Mouse (Mus musculus) WW6 (cell line): Measurements from ENCODE around the gene Ubash3b.

Experiments used
- DNase-seq: peaks from one replicate; pipeline ENCODE4 v3.0.0-alpha.2; 2013; ENCODE audit warnings: low read depth, low spot score

Ubash3b gene

GRCm38 (mm10) chr9:41168206-41168605 lies 6.7 kb upstream of the Ubash3b start:
- no peak for DNase-seq

GRCm38 (mm10) chr9:41166886-41167285 lies 5.4 kb upstream of the Ubash3b start:
- DNase-seq: no peak

DNA sequence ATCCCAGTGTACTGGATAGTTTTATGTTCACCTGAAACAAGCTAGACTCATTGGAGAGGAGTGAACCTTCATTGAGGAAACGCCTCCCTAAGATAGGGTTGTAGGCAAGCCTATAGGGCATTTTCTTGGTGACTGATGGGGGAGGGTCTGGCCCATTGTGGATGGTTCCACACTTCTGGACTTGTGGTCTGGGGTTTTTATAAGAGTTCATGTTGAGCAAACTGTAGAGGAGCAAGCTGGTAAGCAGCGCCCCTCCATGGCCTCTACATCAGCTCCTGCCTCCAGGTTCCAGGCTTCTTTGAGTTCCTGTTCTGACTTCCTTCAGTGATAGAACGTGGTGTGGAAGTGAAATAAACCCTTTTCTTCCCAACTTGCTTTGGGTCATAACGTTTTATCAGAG lies 866 bp upstream of the Ubash3b start:
- DNase-seq: no peak

DNA sequence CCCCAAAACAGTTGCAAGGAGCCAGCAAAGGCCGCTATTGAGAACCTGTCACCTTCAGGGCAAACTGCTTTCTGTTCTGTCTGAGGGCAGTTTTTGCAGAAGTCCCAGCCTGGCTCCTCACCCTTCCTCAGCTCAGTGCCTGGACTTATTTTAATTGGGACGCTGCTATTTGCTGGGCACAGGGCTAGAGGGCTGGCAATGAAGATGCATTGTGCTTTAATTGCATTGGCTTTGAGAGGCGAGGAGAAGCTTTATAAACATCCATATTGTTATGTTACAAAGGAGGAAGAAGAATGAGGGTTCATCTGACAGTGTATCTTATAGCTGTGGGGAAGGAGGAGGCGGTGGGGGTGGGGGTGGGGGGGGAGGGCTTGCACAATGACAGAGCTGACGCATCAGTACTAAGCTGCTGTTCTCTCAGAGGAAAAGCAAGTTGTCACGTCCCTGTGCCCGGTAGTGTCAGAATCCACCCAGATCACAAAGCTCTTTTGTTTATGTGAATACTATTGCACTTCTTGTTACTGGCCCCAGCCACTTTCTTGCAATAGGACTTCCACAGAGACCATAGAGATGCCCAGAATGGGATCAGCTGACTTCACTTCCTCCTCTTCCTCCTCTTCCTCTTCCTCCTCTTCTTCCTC lies 841 bp downstream of the Ubash3b start:
- no peak for DNase-seq

GRCm38 (mm10) chr9:41159223-41159622 lies 2.3 kb downstream of the Ubash3b start:
- no peak for DNase-seq

DNA sequence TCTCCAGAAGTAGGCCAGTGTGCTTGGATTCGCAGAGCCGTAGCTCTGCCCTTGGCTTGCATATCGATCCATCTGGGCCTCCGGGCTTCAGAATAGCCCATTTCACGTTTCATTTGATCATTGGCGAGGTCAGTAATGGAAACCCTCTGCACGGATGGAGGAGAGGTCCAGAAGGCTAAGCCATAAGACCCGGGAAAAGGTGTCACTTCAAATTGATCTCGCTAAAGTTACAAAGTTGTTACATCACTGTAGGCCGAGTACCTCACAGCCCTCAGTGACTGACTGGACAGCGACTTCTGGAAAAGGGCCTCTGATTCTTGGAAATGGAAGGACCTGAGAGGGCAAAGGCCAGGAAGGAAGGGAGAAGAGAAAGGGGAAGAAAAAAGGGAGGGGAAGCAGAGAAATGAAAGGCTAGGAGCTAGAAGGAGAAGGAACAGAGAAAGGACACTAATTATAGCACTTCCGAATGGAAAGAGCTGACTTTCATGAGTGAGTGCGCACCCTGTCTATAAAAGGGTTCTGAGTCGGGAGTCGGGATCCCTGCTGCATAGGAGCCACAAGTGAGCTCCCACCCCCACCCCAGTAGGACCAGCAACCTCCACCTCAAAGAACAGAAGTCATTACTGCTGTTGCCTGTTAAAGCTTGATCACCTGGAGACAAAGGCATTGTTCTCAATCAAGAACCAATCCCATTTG lies 3.5 kb downstream of the Ubash3b start:
- DNase-seq: no peak

GRCm38 (mm10) chr9:41157020-41157871 lies 4.3 kb downstream of the Ubash3b start:
- no peak for DNase-seq

DNA sequence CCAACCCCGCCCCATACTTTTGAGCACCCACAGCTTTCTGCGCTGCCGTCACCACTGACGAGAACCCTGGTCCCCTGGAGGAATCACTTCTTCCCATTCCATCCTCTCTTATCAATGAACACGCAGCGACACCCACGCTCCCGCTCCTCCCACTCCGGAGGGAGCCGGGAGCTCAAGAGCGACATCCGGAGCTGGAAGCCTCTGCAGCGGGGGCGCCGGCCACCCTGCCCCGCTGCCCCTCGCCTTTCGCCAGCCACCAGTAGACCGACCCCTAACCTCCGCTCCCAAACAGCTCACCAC lies 4.8 kb downstream of the Ubash3b start:
- DNase-seq: no peak

- no peak for DNase-seq
These were observed 5.3 kb downstream of the Ubash3b start for GRCm38 (mm10) chr9:41156006-41156719.

GRCm38 (mm10) chr9:41153979-41154378 lies 7.5 kb downstream of the Ubash3b start:
- no peak for DNase-seq

GRCm38 (mm10) chr9:41153050-41153449 lies 8.4 kb downstream of the Ubash3b start:
- DNase-seq: no peak

GRCm38 (mm10) chr9:41151491-41151890 lies 10.0 kb downstream of the Ubash3b start:
- DNase-seq: no peak

GRCm38 (mm10) chr9:41149896-41150295 lies 11.6 kb downstream of the Ubash3b start:
- DNase-seq: no peak

DNA sequence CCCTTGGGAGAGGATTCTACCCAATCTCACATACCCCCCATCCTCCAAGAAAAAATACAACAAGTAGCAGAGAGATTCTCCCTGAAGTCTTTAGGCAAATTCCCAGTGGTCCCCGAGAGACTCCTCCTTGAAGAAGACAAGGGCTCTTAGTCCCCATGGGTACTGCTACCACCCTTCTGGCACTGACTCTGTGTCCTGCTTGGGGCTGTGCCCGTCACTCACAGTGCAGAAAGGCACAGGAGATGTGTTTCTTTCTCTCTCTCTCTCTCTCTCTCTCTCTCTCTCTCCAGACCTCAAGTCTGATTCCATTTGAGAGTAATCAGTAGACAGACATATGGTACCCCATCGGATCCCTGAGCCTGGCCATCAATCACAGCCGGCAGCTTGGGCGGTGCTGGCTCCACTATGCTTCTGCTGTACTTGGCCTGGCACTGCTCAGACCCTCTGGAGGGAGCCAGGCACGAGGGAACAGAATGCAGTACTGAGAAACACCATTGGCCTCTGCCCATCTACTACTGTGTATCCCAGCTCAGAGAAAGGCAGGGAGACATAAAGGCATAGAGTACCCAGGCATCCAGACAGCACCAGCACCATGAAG lies 12.3 kb downstream of the Ubash3b start:
- DNase-seq: no peak

GRCm38 (mm10) chr9:41148600-41148999 lies 12.9 kb downstream of the Ubash3b start:
- DNase-seq: no peak

DNA sequence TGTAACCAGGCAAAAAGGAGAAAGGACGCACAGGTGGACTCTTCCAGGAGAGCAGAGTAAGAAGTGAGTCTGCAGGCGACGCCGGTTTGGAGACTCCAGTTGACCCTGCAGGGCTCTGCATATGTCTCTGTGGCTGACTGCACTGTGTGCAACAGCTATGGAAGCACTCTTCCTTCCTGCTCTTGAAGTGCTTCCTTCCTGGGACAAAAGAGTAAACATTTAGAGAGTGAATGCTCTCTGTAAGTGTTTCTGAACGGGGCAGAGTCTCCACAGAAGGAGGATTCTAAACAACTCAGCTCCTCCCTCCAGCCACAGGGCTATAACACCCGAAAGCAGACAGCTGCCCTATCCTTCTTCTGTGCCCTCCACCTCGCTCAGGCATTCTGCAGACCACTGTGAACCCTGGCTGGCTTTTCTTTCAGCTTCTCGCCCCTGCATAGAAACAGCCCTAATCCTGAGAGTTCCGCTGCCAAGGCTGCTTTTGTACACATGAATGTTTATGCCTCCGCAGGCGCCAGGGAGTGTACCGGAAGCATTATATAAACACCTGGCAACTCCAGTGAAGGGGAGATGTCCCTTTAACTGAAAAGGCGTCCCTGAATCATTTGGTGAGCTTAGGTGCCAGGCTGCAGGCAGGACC lies 14.2 kb downstream of the Ubash3b start:
- no peak for DNase-seq

- no peak for DNase-seq
These were observed 17.7 kb downstream of the Ubash3b start for GRCm38 (mm10) chr9:41143825-41144224.

DNA sequence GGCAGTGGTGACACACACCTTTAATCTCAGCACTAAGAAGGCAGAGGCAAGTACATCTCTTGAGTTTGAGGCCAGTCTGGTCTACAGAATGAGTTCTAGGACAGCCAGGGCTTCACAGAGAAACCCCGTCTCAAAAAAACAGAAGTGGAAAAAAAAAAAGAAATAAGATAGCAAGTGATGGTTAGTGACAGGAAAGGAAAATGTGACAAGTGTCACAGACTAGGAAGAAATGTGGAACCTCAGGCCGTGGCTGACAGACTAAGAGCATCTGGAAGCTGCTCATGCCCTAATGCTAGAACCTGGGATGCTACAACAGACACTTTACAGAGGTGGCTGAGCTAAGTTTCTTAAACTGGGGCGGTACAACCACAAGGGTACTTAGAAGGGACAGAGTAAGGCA lies 18.4 kb downstream of the Ubash3b start:
- no peak for DNase-seq

DNA sequence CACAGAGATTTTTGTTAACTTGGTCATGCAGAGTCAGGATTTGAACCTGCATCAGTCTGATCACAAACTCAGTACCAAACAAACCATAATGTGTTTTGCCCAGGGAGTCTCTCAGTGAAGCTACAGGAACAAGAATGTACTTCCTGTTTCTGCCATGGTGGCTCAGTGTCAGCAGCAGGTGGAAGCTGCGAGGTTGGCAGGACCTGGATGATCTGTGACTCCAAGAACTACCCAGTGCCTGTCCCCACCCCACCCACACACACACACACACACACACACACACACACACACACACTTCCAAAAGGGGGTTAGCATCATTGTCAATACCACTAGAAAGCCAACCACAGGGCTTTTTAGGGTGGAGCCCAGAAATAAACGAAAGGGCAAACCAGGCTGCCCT lies 20.5 kb downstream of the Ubash3b start:
- no peak for DNase-seq

DNA sequence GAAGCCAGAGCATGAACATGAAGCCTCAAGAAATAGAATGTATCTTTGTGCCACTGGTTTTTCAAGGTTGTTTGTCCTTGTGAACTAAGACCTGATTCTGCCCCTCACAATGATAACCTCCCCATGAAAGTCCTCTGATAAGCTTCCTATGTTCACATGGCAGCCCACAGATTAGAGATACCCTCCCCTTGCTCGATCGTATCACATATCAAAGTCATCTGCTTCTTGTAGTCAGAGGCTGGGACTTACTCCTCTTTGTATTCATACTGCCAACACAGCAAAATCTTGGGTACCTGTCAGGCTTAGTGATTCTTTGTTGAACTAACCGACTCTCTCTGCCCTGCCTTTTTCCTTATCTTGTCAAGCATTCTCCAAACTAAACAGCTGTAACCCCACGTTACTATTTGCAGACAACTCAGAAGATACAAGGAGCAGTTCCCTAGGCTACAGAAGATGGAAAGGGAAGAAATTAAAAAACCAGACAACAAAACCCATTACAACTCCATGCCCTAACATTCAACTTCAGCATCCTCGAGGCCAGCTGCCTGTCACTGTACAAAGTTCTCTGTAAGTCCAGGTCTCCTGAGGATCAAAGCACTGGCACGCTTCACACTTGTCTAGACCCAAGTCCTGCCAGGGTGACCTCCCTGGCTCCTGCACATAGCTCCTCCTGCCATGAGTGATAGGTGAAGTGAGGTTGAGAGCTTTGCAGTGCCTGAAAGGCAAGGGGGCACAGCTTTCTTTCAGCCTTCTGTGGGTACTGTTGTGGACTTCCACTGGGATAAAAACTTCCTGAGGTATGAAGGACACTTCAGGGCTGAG lies 22.3 kb downstream of the Ubash3b start:
- DNase-seq: no peak
